Mouse (Mus musculus) intestine, embryonic 14.5 days (tissue): ENCODE results near the gene Vps37b. TPM values are rescaled to one million over a fixed set of nuclear protein-coding genes. Genes with fewer than 3 reads are reported as not detected.

ENCODE experiments used
- ATAC-seq: fragments of 200-750 bp; cut with Nextera tagmentation; replicated peaks from 2 replicates; pipeline ENCODE4 v1.8.0; 2017; ENCODE audit warnings: low read depth, moderate number of reproducible peaks, moderate TSS enrichment, moderate library complexity; ENCODE audit not compliant: low FRiP score, low TSS enrichment
- DNase-seq: peaks from one replicate; pipeline ENCODE4 v3.0.0-alpha.2; 2018; ENCODE audit warnings: low spot score
- H3K27ac ChIP-seq: fragments of 300-500 bp; sonication (generic); 2 replicates; pipeline ENCODE4 v1.5.1; 2014; ENCODE audit warnings: low read depth, mild to moderate bottlenecking, control low read depth
- H3K27me3 ChIP-seq: fragments of 300-500 bp; sonication (generic); replicated peaks from 2 replicates; pipeline ENCODE4 v1.6.1; 2014; ENCODE audit warnings: low read length, control low read depth; ENCODE audit not compliant: control insufficient read depth, insufficient read depth
- H3K36me3 ChIP-seq: fragments of 300-500 bp; sonication (generic); 2 replicates; pipeline ENCODE4 v1.6.1; 2014; ENCODE audit warnings: low read length, control low read depth; ENCODE audit not compliant: control insufficient read depth, insufficient read depth
- H3K4me1 ChIP-seq: fragments of 300-500 bp; sonication (generic); replicated peaks from 2 replicates; pipeline ENCODE4 v1.6.1; 2014; ENCODE audit warnings: low read length, control low read depth, mixed read lengths; ENCODE audit not compliant: control insufficient read depth, insufficient read depth
- H3K4me2 ChIP-seq: fragments of 300-500 bp; sonication (generic); 2 replicates; pipeline ENCODE4 v1.6.1; 2014; ENCODE audit warnings: low read length
- H3K4me3 ChIP-seq: fragments of 300-500 bp; sonication (generic); 2 replicates; pipeline ENCODE4 v1.5.1; 2014; ENCODE audit warnings: low read depth, low read length, control low read depth, mixed read lengths
- H3K9ac ChIP-seq: fragments of 300-500 bp; sonication (generic); 2 replicates; pipeline ENCODE4 v1.6.1; 2014; ENCODE audit warnings: mild to moderate bottlenecking, low read length
- H3K9me3 ChIP-seq: fragments of 300-500 bp; sonication (generic); 2 replicates; pipeline ENCODE4 v1.6.1; 2016; ENCODE audit warnings: low read length, control low read depth; ENCODE audit not compliant: control insufficient read depth
- WGBS: fragments of 180-500 bp; shearing (Covaris S2); extraction: QIAGEN DNeasy Blood & Tissue Kit; methylation state at CpG from one replicate; pipeline ENCODE4 v1.1.7; 2014; 5-methylcytosine and 5-hydroxymethylcytosine counted together
- polyA plus RNA-seq: library from polyadenylated mRNA; unstranded; fragments of >200 nt; fragmentation: Nextera tagmentation; extraction: Ambion mirVana; gene quantifications from 2 replicates; pipeline ENCODE4 v1.2.1, GENCODE M21; 2014

The Vps37b gene
- polyA plus RNA-seq: 26.4 and 27.7 TPM in 2 replicates

DNA sequence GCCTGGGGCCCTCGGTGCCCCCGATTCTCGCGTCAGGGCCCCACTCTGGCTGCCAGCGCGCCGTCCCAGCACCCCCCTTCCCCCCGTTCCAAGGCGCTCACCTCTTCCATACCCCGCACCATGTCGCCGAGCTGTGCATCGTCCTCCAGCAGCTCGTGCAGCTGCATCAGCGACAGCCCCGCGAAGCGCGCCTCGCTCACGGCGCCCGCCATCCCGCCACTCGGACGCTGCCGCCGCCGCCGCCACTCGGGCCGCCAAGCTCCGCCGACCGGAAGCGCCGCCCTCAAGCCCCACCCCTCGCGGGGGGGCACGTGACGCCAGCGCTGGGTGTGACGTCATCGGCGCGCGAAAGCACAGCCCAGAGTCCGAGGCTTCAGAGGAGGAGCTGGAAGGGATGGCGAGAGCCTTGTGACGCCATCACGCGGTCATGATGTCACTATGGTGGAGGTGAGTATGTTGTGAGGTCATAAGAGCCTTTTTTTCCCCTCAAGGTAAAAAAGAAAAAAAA lies at the start of gene Vps37b:
TSS of gene Vps37b (minus strand) at position 270 of the 508 bp plus-strand sequence.
- H3K27me3 ChIP-seq: no peaks in the 10 kb centered on the region
- H3K9ac ChIP-seq: peak within 1 kb of the TSS; percentile 95
- H3K36me3 ChIP-seq: no peaks in the 10 kb centered on the region
- peak within 1 kb of the TSS; percentile 90 for H3K4me2 ChIP-seq
- DNase-seq (peak; percentile 98), ATAC-seq (peak; percentile 88)
- under 1% methylated on average over 52 of the region's 52 CpGs for WGBS
- no peaks in the 10 kb centered on the region for H3K9me3 ChIP-seq
- peaks cover 24% of the 10 kb centered on the region for H3K4me1 ChIP-seq
- peak within 1 kb of the TSS; percentile 85 for H3K27ac ChIP-seq
- peak within 1 kb of the TSS; percentile 87 for H3K4me3 ChIP-seq

DNA sequence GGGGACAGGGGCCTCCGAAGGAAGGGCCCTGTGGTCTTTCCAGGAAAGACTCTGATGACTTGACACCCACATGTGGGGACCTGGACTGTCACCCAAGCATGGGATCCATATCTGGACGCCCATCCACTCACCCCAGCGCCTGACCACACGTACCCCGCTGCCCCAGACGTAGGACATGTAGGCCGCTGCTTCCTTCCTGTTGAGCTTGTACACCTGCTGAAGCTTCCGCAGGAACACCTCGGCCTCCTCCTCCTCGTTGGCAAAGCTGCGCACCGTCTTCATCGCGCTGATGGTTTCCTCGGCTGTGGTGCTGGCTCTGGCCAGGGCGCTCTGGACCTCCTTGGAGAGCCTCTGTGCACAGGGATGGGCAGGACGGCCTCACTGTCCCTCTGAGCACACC lies 47.8 kb upstream of the Vps37b start:
- no peak for ATAC-seq
- no peak overlapping the region for H3K4me3 ChIP-seq
- no peak overlapping the region for H3K27ac ChIP-seq
- H3K4me1 ChIP-seq: peaks cover 12% of the 10 kb centered on the region
- H3K27me3 ChIP-seq: no peaks in the 10 kb centered on the region
- no peaks in the 10 kb centered on the region for H3K36me3 ChIP-seq
- DNase-seq: no peak
- no peaks in the 10 kb centered on the region for H3K9me3 ChIP-seq
- no peak overlapping the region for H3K4me2 ChIP-seq
- 88% methylated on average over 17 of the region's 17 CpGs for WGBS
- H3K9ac ChIP-seq: no peak overlapping the region

DNA sequence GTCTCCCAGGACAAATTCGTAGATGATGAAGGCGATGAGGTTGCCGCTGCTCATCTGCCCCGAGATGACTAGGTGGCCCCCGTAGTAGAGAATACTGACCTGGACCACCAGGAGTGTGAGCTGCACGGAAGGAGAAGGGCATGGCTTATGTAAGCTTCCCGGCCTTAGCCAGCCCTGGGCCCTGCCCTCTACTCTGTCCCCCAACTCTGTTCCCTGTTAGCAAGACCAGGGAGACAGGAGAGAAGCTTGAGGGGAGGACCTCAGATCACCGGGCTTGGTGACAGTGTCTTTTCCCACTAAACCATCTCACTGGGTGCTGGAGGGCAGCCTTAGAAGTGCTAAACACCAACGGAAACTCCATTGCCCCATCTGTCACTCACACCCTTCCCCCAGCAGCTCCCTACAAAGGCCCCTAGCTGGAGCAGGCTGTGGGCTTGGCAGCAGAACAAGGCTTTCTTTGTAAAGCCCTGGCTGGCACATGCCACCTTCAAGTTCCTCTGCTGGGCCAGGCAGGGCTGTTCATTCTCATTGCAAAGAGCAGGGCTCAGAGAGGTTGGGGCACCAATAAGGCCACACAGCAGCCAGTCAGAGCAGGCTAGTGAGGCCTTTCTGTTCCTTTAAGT lies 46.8 kb upstream of the Vps37b start:
- ATAC-seq (no peak), DNase-seq (no peak)
- no peak overlapping the region for H3K9ac ChIP-seq
- no peaks in the 10 kb centered on the region for H3K36me3 ChIP-seq
- no peak overlapping the region for H3K4me2 ChIP-seq
- H3K27me3 ChIP-seq: no peaks in the 10 kb centered on the region
- H3K4me1 ChIP-seq: peaks cover 15% of the 10 kb centered on the region
- no peak overlapping the region for H3K4me3 ChIP-seq
- H3K9me3 ChIP-seq: no peaks in the 10 kb centered on the region
- no peak overlapping the region for H3K27ac ChIP-seq
- WGBS: 67% methylated on average over 9 of the region's 9 CpGs

DNA sequence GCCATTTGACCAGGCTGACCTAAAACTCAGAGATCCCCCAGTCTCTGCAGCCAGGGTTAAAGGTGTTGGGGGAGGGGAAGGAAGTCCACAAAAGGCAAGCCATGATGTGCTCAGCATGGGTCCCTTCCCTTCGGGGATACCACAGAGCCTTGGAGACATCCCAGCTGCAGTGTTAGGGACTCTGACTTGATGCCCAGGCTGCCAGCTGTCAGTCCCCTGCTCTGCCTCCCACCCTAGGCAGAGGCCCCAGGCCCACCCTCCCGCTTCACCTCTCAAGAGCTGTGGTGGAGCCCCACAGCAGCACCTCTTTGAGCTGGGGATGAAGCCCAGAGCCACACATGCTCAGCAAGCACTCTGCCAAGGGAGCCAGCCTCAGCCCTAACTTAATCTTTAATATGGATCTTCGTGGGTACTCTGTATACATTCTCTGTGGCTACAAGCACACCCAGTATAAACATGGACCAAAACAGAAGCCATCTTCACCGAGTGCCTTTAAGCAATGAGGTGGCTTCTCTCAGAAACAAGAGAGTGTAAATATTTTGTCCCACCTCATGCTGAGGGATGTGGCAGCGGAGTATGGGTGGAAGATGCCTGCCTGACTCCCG lies 45.9 kb upstream of the Vps37b start:
- H3K36me3 ChIP-seq: no peaks in the 10 kb centered on the region
- no peak overlapping the region for H3K4me2 ChIP-seq
- no peak for ATAC-seq
- no peaks in the 10 kb centered on the region for H3K9me3 ChIP-seq
- H3K9ac ChIP-seq: no peak overlapping the region
- DNase-seq: no peak
- no peaks in the 10 kb centered on the region for H3K27me3 ChIP-seq
- H3K4me3 ChIP-seq: no peak overlapping the region
- no peak overlapping the region for H3K27ac ChIP-seq
- 56% methylated on average over 6 of the region's 6 CpGs for WGBS
- H3K4me1 ChIP-seq: peaks cover 18% of the 10 kb centered on the region

DNA sequence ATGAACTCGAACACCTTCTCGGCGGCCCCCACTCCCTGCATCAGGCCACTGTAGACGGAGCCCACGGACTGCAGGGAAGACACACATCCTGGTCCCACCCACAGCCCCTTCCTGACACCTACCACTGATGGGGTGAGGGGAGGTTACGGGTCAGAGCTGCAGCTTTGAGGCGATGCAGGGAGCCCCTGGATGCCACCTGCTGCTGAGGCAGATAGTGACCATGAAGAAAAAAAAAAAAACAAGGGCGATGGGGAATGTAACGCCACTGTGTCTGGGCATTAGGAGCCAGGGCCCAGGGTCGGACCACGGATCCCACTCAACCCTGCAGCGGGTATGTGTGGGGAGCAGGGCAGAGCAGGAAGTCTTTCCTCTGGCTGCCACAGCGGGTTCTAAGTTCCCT lies 45.2 kb upstream of the Vps37b start:
- Histone ChIP-seq H3K9me3 (no peaks in the 10 kb centered on the region), H3K4me2 (no peak overlapping the region), H3K4me1 (peaks cover 18% of the 10 kb centered on the region), H3K27ac (no peak overlapping the region), H3K9ac (no peak overlapping the region), H3K27me3 (no peaks in the 10 kb centered on the region), H3K4me3 (no peak overlapping the region), H3K36me3 (no peaks in the 10 kb centered on the region)
- WGBS: 81% methylated on average over 13 of the region's 13 CpGs
- DNase-seq (no peak), ATAC-seq (no peak)

DNA sequence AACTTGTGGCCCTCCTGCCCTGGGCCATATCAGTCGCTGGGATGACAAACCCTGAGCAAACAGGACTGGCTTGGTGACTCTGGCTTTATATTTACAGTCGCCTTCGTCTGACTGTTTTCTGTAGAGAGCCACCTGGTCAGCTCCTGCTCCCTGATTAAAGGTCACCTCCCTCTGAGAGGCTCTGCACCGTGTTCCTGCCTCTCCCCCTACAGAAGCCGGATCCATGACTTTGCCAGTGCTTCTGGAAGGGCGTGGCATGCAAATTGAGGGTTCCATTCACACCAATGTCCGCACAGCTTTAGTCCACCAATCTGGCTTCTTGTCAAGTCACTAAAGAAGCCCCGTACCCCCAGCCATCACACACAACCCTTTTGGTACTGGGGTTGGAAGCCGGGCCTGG lies 44.5 kb upstream of the Vps37b start:
- Histone ChIP-seq H3K36me3 (no peaks in the 10 kb centered on the region), H3K27ac (no peak overlapping the region), H3K4me3 (no peak overlapping the region), H3K4me2 (no peak overlapping the region), H3K4me1 (peaks cover 18% of the 10 kb centered on the region), H3K9me3 (no peaks in the 10 kb centered on the region), H3K9ac (no peak overlapping the region), H3K27me3 (no peaks in the 10 kb centered on the region)
- ATAC-seq: 0 out of 2 replicates have a peak, but pooled peaks have one; percentile 26
- 46% methylated on average over 9 of the region's 9 CpGs for WGBS
- no peak for DNase-seq

DNA sequence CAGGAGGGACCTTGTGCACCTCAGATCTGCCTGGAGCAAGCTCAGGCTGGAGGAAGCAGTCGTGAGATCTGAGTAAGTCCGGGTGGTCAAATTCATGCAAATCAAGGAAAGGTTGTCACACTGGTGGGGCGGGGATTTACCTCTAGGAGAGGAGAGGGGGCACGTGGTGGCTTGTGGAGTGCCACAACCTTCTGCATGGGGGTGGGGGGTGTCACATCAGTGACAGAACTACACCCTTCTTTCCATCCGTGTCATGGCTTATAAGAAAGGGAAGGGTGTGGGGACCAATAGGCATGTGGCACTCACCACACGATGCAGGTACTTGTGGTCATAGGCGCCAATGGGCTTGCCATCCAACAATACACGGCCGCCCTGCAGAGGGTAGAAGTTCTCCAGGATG lies 43.6 kb upstream of the Vps37b start:
- no peaks in the 10 kb centered on the region for H3K27me3 ChIP-seq
- WGBS: 70% methylated on average over 9 of the region's 9 CpGs
- H3K9me3 ChIP-seq: no peaks in the 10 kb centered on the region
- no peak overlapping the region for H3K9ac ChIP-seq
- ATAC-seq (no peak), DNase-seq (no peak)
- no peaks in the 10 kb centered on the region for H3K36me3 ChIP-seq
- H3K4me2 ChIP-seq: no peak overlapping the region
- H3K27ac ChIP-seq: no peak overlapping the region
- peaks cover 18% of the 10 kb centered on the region for H3K4me1 ChIP-seq
- no peak overlapping the region for H3K4me3 ChIP-seq

DNA sequence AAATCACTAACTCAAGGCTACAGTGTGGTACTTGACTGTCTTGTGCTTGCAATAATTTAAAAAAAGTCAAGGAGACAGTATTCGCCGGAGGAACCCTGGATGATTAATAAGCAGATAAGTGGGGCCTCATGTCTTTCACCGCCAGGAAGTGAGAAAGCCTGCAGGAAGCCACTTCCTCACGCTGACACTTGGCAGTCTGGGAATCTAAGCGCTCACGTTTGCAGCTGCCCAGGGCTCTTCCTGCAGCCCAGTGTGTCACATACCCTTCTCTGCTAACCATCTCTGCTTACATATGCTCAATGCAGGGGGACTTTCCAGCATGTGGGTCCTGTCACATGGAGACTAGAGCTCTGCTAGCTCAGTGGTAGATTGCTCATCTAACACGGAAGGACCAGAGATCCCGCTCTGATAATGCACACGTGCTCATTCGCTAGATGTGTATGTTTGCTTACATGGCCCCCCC lies 42.8 kb upstream of the Vps37b start:
- Histone ChIP-seq H3K9me3 (no peaks in the 10 kb centered on the region), H3K9ac (no peak overlapping the region)
- 0 out of 2 replicates have a peak, but pooled peaks have one; percentile 9 for ATAC-seq

More for the DNA sequence above, 42.8 kb upstream of the Vps37b start:
- no peak overlapping the region for H3K4me3 ChIP-seq
- H3K36me3 ChIP-seq: no peaks in the 10 kb centered on the region
- no peaks in the 10 kb centered on the region for H3K27me3 ChIP-seq
- H3K4me1 ChIP-seq: peaks cover 18% of the 10 kb centered on the region
- H3K27ac ChIP-seq: no peak overlapping the region
- no peak for DNase-seq
- no peak overlapping the region for H3K4me2 ChIP-seq
- WGBS: 25% methylated on average over 10 of the region's 10 CpGs
